Mouse (Mus musculus) E14TG2a.4 (cell line): Measurements from ENCODE around the gene Sema5b.

Experiments used
- CTCF ChIP-seq: conservative IDR thresholded peaks from 2 replicates; pipeline ENCODE4 v1.5.1; 2014; ENCODE audit warnings: low read length
- NANOG ChIP-seq: IDR thresholded peaks from 2 replicates; pipeline ENCODE4 v1.6.1; 2014; ENCODE audit warnings: borderline replicate concordance, low read length, mixed read lengths
- POU5F1 ChIP-seq: IDR thresholded peaks from 2 replicates; pipeline ENCODE4 v1.6.1; 2014; ENCODE audit warnings: low read length, borderline replicate concordance

DNA sequence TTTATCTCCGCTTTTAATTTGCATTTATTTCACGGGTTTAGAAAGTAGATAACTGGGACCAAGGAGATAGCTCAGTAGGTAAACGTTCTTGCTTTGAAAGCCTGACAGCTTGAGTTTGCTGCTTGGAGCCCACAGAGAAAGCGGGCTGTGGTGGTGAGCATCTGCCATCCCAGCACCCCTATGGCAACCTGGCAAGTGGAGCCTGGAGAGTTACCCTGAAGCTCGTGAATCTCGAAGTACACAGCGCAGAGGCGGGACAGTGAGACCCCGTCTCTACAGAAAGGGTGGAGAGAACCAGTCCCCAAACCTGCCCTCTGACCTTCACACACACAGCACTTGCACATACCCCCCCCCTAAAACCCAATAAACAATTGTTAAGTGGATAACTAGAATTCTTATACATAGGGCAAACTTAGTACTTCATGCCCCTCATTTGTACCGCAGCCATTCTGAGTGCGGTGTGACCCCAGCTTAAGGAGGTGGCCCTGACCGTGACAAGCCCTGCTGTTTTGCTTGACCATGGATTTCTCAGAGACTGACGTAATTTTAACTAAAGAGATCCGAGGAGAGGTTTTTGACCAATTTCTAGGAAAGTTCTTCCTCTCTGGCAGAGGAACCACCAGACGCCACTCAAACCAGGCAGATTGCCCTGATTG lies 27.4 kb downstream of the Sema5b start:
- TF ChIP-seq CTCF (no peak), NANOG (no peak), POU5F1 (no peak)
